Mouse (Mus musculus): ENCODE data around the gene Usp29.
"Not testable (repeated sequence)": the region's sequence is repeated elsewhere in the genome, so short reads cannot be mapped to it uniquely, and the experiment has no call there.

Usp29 gene

DNA sequence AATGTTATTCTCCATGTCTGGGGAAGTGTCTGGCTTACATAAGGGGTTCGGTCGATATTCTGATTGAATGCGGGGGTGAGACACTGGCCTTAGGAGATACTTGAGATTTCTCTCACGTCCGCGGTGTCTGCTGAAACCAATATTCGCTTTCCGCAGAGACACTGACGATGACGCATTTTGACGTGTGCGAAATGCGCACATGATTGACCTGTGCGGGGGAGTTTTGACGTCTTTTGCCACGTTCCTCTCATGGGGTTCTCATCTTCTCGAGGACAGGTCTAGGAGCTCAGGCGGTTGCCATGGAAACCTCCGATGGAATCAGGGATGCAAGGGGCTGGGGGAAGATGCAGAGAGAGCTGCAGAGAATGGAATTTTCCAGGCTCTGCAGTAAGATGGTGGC, 144.1 kb downstream of the Usp29 start:
- peak; percentile 64 for DNase-seq (ENCODE audit: low read depth, low spot score)

DNA sequence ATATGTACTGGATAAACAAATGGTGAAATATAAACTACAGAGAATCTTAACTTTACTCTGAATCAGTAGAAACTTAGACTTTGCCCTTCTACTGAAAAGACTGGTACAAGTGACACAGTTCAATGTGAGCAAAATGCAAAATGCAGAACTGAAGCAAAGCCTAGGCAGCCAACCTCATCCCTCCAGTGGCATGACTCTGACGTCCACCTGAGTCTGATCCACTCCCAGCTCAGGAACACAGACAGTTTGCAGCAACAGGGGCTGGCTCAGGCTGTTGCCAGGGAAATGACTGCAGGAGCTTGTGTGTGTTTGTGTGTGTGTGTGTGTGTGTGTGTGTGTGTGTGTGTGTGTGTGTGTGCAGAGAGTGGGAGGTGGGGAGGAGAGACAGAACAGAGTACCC, 147.8 kb downstream of the Usp29 start:
- no peak for DNase-seq (ENCODE audit: low read depth, low spot score)

DNA sequence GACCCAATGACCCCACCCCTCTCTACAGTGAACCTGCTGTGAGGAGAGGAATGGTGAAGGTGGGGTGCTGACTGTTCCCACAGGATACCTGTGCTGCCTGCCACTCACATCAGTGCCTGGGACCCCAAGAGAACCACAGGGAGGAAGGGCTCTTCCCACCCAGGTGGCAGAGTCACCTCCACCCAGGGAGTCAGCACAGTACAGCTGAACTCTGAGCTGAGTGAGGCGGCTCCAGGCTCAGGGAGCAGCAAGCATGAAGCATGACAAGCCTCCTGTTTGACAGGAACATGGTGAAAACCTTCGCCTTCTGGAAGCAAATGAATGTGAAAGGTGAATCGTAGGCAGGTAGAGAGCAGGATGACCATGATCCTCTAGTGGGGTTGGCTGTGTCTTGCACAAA, 148.5 kb downstream of the Usp29 start:
- DNase-seq (ENCODE audit: low read depth, low spot score), result not testable (repeated sequence)

DNA sequence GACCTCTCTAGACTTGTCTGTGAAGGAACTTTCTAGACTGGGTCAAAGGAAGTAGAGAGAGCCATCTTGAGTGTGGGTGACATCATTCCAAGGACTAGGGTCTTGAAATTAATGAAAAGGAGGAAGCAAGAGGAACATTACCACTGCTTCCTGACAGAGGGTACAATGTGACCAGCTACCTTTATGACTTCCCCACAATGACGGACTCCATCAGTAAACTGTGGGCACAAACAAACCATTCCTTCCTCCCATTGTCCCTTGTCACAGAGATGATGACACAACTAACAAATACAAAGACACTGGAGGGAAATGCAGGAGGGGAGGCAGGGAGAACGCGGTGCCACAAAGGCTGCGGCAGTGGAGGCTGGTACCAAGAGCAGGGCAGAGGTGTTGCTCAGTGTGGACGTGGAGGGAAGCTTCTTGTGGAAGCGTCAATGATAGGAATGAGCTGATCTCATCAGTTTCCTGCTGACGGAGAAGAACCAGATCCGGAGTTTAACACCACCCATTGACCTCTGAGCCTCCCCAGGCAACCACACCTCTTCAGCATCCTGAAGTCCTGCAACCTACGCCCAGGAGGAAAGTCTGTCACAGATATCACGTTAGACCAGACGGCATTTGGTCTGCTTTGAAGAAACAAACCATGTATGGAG, 149.3 kb downstream of the Usp29 start:
- no peak for DNase-seq (ENCODE audit: low read depth, low spot score)

DNA sequence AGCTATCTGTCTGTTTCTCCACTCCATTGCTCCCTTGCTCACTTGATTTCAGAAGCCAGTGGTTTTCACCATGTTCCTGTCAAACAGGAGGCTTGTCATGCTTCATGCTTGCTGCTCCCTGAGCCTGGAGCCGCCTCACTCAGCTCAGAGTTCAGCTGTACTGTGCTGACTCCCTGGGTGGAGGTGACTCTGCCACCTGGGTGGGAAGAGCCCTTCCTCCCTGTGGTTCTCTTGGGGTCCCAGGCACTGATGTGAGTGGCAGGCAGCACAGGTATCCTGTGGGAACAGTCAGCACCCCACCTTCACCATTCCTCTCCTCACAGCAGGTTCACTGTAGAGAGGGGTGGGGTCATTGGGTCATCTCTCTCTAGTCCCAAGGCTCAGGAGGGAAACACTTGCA, 150.5 kb downstream of the Usp29 start:
- DNase-seq (ENCODE audit: low read depth, low spot score), result not testable (repeated sequence)

DNA sequence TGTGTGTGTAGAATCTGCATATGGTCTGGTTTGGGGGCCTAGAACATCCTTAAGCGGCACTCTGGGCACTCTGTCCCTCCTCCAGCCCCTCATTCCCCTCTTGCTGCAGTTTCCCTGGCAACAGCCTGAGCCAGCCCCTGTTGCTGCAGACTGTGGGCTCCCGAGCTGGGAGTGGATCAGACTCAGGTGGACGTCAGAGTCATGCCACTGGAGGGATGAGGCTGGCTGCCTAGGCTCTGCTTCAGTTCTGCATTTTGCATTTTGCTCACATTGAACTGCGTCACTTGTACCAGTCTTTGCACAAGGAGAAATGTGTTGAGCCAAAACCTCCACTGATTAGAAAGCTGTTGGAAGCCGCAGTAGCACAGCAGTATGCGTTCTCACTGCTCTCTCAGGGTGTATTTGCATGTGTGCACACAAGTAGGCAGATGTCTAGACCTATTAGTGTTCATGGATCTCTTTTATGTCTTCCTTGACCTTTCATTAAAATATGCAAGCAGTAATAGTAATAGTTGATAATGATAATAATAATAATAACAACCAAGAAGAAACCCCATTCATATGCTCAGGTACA, 151.2 kb downstream of the Usp29 start:
- DNase-seq (ENCODE audit: low read depth, low spot score), result no peak

DNA sequence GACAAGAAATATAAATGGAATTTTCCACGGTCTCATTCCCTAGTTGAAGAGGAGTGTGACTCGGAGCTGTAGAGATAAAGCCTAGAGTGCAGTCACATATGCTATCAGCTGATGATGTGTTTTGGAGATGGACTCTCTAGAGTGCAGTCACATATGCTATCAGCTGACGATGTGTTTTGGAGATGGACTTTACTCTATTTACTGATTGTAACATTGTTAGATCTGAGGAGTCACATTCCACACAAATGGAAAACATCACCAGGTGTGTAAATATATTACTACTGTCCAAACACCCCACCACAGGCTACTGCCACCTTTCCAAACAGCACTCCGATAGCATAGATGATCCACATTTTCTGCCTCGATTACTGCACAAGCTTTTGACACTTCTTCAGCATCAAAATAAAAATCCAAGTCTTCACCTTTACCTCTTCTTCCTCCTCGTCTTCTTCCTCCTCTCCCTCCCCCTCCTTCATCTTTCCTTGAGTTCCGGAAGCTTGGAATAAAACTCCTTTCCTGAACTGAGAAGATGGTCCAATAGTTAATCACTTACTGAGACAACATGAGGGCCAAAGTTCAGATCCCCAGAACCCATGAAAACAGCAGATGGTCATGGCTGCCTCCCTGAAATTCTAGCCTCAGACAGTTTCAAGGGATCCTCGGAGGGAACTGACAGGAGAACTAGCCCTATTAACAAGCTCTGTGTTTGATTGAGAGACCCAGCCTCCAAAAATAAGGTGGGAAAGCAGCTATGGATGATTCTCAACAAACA, 153.2 kb downstream of the Usp29 start:
- no peak for DNase-seq (ENCODE audit: low read depth, low spot score)

DNA sequence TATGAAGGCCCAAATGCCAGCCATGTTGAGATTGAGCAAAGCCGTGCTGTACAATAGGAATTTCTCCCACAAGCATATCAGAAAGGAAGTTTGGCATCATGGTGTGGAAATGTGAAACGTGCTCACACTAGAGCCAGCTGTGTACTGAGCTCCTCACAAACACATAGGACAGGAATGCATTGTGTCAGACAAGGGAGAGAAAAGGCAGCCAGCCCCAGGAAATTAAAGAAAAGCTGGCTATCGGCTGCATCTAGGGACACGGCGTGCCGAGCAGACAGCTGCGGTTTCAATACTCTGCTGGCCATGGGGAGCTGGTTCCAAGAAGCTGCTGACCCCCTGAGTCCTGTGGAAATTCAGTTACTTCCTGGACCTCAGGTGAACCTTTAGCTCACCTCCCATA, 155.0 kb downstream of the Usp29 start:
- DNase-seq (ENCODE audit: low read depth, low spot score), result no peak

DNA sequence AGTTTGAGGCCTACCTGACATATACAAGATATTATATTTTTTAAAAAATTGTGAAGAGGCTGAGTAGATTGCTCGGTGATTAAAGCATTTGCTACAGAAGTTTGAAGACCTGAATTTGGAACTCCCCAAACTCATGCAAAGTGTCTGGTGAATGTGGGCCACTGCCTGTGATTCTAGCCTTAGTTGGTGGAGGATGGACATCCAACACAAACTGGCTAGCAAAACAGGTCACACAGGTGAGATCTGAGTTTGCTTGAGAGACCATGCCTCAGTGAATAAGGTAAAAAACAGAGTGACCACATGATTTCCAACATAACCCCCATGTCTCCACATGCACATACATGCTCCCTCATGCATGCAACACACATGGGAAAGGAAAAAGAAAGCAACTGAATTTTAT, 156.5 kb downstream of the Usp29 start:
- no peak for DNase-seq (ENCODE audit: low read depth, low spot score)

DNA sequence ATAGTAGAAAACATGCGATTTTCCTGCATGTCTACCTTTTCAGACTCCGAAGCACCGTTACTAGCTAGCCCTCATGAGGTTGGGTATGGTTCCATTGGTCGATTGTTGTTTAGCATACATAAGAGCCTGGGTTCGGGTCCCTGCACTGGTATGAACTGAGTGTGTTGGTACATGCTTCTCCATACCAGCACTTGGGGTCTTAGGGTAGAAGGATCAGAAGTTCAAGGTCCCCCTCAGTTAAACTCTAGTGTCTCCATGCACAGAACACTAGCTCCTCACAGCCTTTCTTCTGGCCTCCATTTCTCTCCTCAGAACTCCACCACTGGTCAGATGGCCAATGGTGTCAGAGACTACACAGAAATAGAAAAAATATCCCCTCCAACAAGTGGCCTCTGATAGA, 159.5 kb downstream of the Usp29 start:
- DNase-seq (ENCODE audit: low read depth, low spot score), result no peak

DNA sequence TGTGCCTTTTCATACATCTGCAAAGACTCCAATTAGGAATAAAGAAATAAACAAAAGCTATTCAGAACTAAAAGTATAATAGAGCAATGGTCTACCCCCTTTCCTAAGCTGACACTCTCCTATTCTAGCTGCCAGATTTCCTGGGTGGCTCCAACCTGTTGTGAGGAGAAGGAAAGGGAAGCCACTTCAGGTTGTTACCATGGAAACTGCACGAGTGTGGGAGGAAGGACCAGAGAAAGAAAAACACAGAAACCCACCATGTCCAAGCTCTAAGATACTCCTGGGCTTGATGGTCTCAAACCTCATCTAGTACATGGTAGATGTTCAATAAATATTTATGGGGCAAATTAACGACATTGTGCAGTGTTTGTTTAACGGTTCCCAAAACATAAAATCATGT, 160.8 kb downstream of the Usp29 start:
- DNase-seq (ENCODE audit: low read depth, low spot score), result no peak

DNA sequence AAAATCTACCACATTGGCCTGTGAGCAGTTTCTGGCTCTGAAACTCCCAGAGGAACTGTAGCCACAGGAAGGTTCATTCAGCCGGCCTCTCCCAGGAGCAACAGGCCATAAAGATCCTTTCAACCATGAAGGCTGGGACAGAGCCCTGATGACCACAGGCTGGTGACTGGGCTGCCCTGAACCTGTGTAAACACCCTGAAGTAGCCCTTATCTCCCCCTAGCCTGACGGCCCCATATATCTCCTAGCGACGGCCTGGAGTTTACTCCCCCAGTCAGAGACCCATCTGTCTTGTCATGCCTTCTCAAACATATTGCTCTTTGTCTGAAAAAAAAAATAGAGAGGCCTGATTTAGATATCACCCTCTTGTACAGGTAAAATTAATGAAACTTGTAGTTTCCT, 166.6 kb downstream of the Usp29 start:
- not testable (repeated sequence) for DNase-seq (ENCODE audit: low read depth, low spot score)

DNA sequence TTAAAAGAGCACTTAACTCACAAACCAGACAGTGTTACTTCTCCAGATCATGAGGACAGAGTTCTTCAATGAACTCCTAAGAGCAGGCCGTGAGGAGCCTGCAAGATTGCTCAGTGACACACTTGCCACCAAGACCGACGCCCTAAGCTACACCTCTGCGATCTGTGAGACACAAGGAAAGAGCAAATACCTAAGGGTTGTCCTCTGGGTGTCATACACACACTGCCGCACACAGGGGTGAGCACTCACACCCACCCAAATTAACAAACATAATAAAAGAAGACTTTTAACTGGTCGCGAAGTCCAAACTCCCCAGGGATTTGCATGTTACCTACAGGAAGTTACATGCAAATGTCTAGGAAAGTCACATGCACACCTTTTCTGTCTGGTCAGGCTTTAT, 170.3 kb downstream of the Usp29 start:
- DNase-seq (ENCODE audit: low read depth, low spot score), result no peak

DNA sequence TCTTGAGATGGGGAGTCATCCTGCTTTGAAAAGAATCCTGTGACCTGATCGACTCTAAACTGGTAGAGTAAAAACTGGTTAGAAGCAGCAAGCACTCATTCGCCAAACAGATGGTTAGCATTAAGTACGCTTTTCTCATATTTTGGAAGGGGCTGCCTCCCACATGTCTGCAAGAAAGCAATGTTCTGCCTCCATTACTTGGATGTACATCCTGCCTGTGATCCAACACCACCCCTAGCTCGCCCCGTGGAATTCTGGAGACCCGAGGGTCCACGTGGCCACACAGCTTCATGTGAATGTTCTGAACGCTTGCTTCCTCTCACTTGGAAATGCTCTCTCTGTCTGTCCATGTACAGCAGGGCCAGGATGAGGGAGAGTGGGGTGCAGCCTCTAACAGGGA, 173.1 kb downstream of the Usp29 start:
- no peak for DNase-seq (ENCODE audit: low read depth, low spot score)

DNA sequence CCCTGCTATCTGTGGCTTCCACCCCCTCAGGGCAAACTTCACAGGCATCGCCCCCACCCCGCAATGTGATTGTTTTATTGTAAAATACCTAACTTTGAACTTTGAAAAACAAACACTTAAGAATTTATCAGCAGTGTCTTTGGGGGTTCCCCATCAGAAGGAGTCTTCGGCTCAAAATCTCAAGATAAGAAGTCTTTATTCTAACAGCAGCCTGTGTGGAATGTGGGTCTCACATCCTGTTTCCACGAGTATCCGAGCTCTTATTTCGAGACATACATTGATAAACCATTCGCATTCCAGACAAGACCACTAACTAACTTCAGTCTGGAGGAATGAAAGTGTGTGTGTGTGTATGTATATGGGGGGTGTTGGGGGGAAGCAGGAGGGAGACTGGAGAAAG, 180.1 kb downstream of the Usp29 start:
- no peak for DNase-seq (ENCODE audit: low read depth, low spot score)

DNA sequence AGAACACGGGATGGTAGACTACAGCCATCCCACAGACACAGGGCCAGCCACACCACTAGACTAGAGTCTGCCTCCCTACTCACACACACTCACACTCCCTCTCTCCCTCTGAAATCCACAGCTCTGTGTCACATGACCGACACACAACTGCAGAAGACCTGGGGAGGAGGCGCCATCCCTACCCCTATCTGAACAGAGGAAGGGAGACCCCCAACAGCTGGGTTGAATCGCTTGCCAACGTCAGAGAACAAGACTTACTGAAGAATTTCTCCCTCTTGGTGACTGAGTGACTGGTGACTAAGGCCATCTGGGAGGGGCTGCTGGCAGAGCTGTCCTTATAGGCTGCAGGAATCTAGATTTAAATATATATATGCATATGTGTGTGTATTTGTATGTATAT, 181.4 kb downstream of the Usp29 start:
- DNase-seq (ENCODE audit: low read depth, low spot score), result no peak

DNA sequence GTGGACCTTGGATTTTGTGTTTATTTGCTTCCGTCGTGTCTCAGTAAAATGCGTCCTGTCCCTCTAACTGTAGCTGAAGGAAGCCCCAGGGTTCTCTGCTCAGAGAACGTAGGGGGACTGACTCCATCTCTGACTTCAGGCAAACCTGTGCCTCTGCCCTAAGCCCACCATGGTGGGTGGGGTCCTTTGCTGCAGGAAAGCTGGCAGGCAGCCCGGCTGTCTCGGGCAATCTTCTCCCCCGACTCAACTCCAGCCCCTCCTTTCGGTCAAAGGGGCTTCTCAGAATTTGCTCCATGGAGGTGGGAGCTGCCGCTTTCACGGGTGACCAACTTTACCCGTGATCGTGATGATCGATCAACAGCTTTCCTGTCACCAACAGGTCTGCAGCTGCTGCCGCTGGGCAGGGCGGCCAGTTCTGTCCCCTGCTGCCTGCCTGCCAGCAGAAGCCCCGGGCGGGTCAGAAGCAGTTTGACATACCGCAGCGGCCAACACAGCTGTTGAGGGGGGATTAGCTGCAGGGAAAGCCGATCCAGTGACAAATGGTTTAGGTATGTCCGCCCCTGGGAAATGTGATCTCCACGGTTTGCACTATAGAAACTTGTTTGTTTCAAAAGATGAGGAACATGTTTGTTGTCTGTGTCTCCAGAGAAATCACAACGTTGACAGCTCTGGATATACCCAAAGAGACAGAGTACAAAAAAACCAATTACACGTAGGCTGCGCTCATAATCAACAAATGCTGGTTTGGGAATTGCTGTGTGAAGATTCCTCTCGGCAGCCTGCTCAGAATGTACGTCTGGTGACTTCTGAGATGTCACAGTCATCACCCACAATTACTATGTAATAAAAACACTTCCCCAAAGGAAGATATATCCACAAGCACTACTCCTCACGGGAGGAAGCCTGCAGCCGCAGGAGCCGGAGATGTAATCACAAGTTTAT, 183.3 kb downstream of the Usp29 start:
- DNase-seq (ENCODE audit: low read depth, low spot score), result no peak

DNA sequence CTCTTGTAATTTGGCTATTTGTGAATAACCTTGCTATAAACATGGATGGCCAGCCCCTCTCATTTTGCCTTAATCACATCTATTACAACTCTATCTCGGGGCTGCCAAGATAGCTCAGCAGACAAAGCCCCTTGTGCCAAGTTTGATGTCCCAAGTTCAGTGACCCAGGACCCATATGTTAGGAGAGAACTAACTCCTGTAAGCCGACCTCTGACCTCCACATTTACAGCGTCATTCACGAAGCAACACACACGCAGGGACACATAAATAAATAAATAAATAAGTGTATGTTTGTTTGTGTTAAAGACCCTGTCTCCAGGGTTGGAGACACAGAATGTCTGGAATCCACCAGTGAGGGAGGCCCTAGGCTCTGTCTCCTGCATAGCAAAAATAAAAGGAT, 186.7 kb downstream of the Usp29 start:
- DNase-seq (ENCODE audit: low read depth, low spot score), result no peak

DNA sequence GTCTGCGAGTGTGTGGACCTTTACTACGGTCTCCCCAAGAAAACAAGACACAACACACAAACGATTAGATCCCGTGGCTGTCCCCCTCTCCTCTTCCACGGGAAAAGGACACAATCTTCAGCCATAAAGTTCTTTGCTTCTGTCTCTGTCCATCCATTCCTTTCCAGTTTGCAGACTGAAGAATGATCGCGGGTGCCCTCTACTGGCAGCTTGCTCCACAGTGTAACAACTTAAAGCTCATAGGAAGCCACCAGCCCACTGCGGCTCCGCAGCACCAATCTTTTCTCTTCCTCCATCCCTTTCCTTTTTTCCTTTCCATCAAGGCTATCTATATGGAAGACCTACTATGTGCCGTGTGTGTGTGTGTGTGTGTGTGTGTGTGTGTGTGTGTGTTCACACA, 187.9 kb downstream of the Usp29 start:
- peak; percentile 61 for DNase-seq (ENCODE audit: low read depth, low spot score)

DNA sequence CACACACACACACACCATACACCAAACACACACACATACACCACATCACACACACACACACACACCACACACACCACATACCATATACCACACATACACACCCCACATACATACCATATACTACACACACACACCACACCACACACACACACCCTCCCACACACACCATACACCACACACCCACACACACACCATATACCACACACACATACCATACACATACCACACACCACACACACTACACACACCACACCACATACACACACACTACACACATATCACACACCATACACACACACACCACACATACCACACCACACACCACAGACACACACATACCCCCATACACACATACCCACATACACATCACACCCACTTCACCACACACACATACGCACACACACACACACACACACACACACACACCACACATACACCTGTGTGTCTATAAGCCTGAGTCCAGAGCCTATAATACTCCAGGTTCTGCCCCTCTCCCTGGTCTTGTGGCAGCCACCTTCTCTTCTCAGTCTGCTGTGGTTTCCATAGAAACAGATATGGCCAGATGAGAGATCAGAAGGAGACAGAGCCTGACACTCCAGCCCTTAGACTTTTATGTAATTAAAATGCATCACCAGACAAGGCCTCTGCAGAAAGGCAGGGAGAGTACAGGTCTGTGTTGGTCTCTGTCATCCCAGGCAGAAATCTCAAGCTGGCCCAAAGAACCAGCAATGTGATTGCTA, 188.9 kb downstream of the Usp29 start:
- no peak for DNase-seq (ENCODE audit: low read depth, low spot score)

DNA sequence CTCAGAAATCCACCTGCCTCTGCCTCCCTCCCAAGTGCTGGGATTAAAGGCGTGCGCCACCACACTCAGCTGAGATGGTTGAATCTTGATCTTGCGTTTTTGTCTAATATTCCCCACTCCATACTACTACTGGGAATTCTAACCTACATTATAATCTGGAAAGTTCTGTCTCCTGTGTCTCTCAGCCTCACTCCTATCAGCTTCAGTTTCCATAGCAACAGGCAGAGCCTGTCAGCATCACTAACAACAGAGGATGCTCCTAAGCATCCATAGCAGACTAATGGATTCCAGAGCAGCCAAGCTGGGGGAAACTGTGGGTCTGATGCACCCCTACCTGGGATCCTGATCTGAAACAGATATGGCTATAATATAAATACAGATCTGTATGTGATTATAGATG, 193.1 kb downstream of the Usp29 start:
- no peak for DNase-seq (ENCODE audit: low read depth, low spot score)
